Mouse (Mus musculus): ENCODE results near the gene Dlgap1. TPM values are rescaled to one million over a fixed set of nuclear protein-coding genes. Genes with fewer than 3 reads are reported as not detected.

The Dlgap1 gene
- polyA plus RNA-seq, 1 experiment from 2014 or later: 2.4 TPM

DNA sequence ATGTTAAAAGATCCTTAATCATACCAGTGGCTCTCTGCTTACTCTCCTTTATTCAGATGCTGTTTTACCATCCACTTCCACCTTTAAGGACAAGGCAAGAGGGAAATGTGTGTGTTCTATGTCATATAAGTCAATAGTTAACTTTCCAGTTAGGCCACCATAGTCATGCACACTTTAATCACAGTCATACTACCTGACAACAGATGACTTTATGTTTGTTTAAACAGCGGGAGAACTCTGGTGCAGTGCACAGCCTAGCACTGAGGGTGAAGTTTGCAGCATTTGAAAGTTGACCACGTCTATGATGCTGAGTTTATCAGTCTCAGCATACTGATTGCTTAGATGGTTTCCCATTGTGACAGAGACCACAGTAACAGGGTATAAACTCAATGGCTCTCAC is 433.0 kb downstream of the Dlgap1 start:
- ATAC-seq (ENCODE audit: low FRiP score) (no peak), DNase-seq (ENCODE audit: low spot score, missing footprints) (no peak)
- H3K27me3 ChIP-seq (ENCODE audit: control insufficient read depth, insufficient read depth, low read length): no peaks in the 10 kb centered on the region
- H3K4me1 ChIP-seq (ENCODE audit: control insufficient read depth, insufficient read depth, low read length): no peaks in the 10 kb centered on the region
- H3K36me3 ChIP-seq (ENCODE audit: control insufficient read depth, insufficient read depth, low read length): no peaks in the 10 kb centered on the region
- H3K4me2 ChIP-seq: no peak overlapping the region
- no peaks in the 10 kb centered on the region for H3K9me3 ChIP-seq (ENCODE audit: control insufficient read depth, low read length)
- H3K4me3 ChIP-seq (ENCODE audit: low read depth, low read length): no peak overlapping the region
- WGBS: 77% methylated on average over 2 of the region's 2 CpGs
- H3K27ac ChIP-seq (ENCODE audit: low read depth, low read length): no peak overlapping the region
- H3K9ac ChIP-seq (ENCODE audit: low read length): no peak overlapping the region

DNA sequence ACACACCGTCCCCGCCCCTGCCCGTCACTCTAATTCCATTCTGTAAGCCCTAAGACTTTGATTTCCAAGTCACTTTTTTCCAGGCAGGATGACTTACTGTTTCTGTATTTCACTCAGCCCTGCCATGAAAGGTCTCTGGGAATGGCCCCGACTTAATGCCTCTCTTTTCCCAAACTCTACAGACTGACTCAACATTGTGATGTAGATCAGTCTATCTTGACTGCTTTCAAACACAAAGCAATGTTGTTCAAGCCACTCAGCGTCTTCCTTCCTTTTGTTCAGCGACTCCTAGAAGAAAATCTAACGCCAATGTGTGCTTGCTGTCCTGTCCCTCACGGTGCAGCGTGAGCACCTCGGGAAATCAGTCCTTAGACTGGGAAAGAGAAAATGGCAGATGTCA is 434.9 kb downstream of the Dlgap1 start:
- ATAC-seq (ENCODE audit: low FRiP score) (peak; percentile 50; the same call in 1 of the 2 replicates), DNase-seq (ENCODE audit: low spot score, missing footprints) (no peak)
- Histone ChIP-seq H3K4me3 (ENCODE audit: low read depth, low read length) (no peak overlapping the region), H3K4me2 (no peak overlapping the region), H3K4me1 (ENCODE audit: control insufficient read depth, insufficient read depth, low read length) (no peaks in the 10 kb centered on the region), H3K9ac (ENCODE audit: low read length) (no peak overlapping the region), H3K9me3 (ENCODE audit: control insufficient read depth, low read length) (no peaks in the 10 kb centered on the region), H3K27ac (ENCODE audit: low read depth, low read length) (no peak overlapping the region), H3K27me3 (ENCODE audit: control insufficient read depth, insufficient read depth, low read length) (no peaks in the 10 kb centered on the region), H3K36me3 (ENCODE audit: control insufficient read depth, insufficient read depth, low read length) (no peaks in the 10 kb centered on the region)
- WGBS: 15% methylated on average over 10 of the region's 10 CpGs

DNA sequence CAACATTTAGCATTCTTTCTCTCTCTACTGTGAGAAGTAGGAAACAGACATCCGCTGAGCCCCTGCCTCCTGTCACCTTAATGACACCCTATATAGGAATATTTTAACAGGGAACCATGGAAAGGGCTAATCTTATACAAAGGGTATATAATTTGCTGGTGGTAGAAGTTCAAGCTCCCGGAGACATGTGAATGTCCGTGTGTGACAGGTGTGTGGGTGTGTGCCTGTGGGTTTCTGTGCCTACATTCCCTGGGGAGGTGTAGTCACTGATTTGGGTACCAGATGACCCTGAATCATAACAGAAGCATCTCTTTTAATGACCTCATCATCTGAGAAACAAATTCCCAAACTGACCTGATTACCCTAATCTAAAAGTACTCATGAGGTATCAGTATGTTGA is 445.3 kb downstream of the Dlgap1 start:
- no peak overlapping the region for H3K27ac ChIP-seq (ENCODE audit: low read depth, low read length)
- no peak for DNase-seq (ENCODE audit: low spot score, missing footprints)
- no peak for ATAC-seq (ENCODE audit: low FRiP score)
- no peaks in the 10 kb centered on the region for H3K9me3 ChIP-seq (ENCODE audit: control insufficient read depth, low read length)
- no peak overlapping the region for H3K4me3 ChIP-seq (ENCODE audit: low read depth, low read length)
- WGBS: 93% methylated on average over 3 of the region's 3 CpGs
- H3K27me3 ChIP-seq (ENCODE audit: control insufficient read depth, insufficient read depth, low read length): no peaks in the 10 kb centered on the region
- no peak overlapping the region for H3K4me2 ChIP-seq
- H3K9ac ChIP-seq (ENCODE audit: low read length): no peak overlapping the region
- H3K36me3 ChIP-seq (ENCODE audit: control insufficient read depth, insufficient read depth, low read length): no peaks in the 10 kb centered on the region
- H3K4me1 ChIP-seq (ENCODE audit: control insufficient read depth, insufficient read depth, low read length): no peaks in the 10 kb centered on the region

DNA sequence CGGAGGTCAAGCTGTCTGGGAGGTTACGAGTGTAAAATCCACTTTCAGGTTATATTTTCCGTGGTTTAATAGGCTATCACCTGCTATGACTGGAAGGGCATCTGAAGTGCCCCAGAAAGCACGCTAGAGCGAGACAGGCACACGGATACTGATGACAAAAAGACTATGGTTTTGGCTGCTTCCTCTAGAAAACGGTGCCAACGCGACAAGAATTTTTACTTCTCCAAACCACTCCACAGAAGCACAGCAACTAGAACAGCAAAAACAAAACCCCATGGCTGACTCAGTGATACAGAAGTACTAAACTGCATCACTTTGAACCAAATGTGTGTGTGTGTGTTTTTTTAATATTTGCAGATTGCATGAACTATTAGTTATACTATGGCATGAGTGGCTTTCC is 459.0 kb downstream of the Dlgap1 start:
- no peak for DNase-seq (ENCODE audit: low spot score, missing footprints)
- ATAC-seq (ENCODE audit: low FRiP score): no peak
- Histone ChIP-seq H3K27ac (ENCODE audit: low read depth, low read length) (no peak overlapping the region), H3K9me3 (ENCODE audit: control insufficient read depth, low read length) (no peaks in the 10 kb centered on the region), H3K9ac (ENCODE audit: low read length) (no peak overlapping the region), H3K4me3 (ENCODE audit: low read depth, low read length) (no peak overlapping the region), H3K4me2 (no peak overlapping the region), H3K4me1 (ENCODE audit: control insufficient read depth, insufficient read depth, low read length) (no peaks in the 10 kb centered on the region; the same call in 1 of the 2 replicates), H3K36me3 (ENCODE audit: control insufficient read depth, insufficient read depth, low read length) (no peaks in the 10 kb centered on the region), H3K27me3 (ENCODE audit: control insufficient read depth, insufficient read depth, low read length) (no peaks in the 10 kb centered on the region)
- 91% methylated on average over 9 of the region's 9 CpGs for WGBS

DNA sequence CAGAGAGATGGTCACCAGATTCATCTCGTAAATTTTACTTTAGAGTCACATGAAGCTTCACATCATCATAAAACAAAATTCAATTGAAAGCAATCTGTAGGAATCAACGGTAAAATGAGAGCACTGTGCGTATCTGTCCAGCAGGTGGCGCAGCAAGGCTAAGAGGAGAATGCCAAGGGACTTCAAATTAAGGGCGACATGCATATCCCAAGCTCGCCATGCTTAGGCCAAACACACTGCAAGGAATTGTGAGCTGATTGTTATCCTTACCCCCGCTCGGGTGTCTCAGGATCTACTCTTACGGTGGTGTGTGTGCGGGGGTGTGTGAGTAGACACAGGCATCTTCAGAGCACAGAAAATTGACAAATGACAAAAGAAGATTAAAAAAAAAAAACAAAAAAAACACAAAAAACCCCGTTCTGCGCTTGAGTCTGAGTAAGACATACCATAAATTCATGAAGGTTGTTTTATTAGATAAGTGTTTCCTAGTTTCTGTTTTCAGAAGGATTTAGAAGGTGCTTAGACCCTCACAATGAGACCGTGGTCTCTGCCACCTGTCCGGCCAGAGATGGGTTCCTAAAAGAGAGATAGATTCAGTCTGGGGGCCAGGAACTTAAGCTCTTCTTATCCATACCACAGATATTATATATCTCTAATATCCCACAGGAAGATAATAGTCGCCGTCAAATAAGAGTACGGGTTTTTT is 461.0 kb downstream of the Dlgap1 start:
- peak; percentile 88 for ATAC-seq (ENCODE audit: low FRiP score)
- H3K27ac ChIP-seq (ENCODE audit: low read depth, low read length): no peak overlapping the region
- DNase-seq (ENCODE audit: low spot score, missing footprints): peak; percentile 96
- no peaks in the 10 kb centered on the region for H3K36me3 ChIP-seq (ENCODE audit: control insufficient read depth, insufficient read depth, low read length)
- no peak overlapping the region for H3K9ac ChIP-seq (ENCODE audit: low read length)
- H3K4me1 ChIP-seq (ENCODE audit: control insufficient read depth, insufficient read depth, low read length): no peaks in the 10 kb centered on the region; the same call in 1 of the 2 replicates
- WGBS: 16% methylated on average over 17 of the region's 17 CpGs
- H3K4me2 ChIP-seq: peak overlapping the region; percentile 8; the same call in 1 of the 2 replicates
- no peaks in the 10 kb centered on the region for H3K27me3 ChIP-seq (ENCODE audit: control insufficient read depth, insufficient read depth, low read length)
- H3K9me3 ChIP-seq (ENCODE audit: control insufficient read depth, low read length): no peaks in the 10 kb centered on the region
- H3K4me3 ChIP-seq (ENCODE audit: low read depth, low read length): no peak overlapping the region

DNA sequence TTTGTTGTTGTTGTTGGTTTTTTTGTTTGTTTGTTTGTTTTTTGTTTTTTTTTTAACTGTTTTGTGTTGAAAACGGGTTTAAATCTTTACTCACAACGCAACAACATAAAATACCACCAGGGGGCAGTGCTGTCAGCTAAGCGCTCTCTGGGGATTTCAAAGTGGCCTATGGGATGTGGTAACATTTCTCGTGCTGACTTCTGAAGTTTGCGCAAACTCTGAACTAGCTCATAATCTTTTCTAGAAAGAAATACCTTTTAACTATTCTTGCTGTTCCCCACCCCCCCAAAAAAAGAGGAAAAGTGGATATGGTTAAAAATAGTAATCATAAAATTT is 461.5 kb downstream of the Dlgap1 start:
- no peak overlapping the region for H3K9ac ChIP-seq (ENCODE audit: low read length)
- H3K9me3 ChIP-seq (ENCODE audit: control insufficient read depth, low read length): no peaks in the 10 kb centered on the region
- 21% methylated on average over 5 of the region's 5 CpGs for WGBS
- no peak overlapping the region for H3K27ac ChIP-seq (ENCODE audit: low read depth, low read length)
- DNase-seq (ENCODE audit: low spot score, missing footprints) (peak; percentile 95), ATAC-seq (ENCODE audit: low FRiP score) (peak; percentile 41; the same call in 1 of the 2 replicates)
- H3K4me3 ChIP-seq (ENCODE audit: low read depth, low read length): no peak overlapping the region
- no peaks in the 10 kb centered on the region; the same call in 1 of the 2 replicates for H3K4me1 ChIP-seq (ENCODE audit: control insufficient read depth, insufficient read depth, low read length)
- H3K36me3 ChIP-seq (ENCODE audit: control insufficient read depth, insufficient read depth, low read length): no peaks in the 10 kb centered on the region
- H3K27me3 ChIP-seq (ENCODE audit: control insufficient read depth, insufficient read depth, low read length): no peaks in the 10 kb centered on the region
- no peak overlapping the region for H3K4me2 ChIP-seq

DNA sequence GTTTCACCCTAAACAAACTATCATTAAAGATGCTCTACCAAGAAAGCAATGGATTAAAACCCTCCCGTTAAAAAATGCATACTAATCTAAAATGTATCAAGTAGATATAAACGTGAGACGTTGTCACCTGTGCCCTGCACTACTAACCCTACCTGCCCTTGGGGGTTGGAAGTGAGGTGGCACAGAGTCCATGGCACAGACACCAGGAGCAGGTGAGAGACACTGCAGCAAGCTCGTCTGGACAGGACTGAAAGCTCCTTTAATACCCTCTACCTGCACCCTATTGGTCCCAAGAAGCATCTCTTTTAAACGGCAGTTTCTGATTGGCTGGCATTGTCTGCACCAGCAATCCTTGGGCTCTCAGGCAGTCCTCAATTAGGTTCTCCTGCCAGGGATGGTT is 464.0 kb downstream of the Dlgap1 start:
- no peak overlapping the region for H3K4me2 ChIP-seq
- no peaks in the 10 kb centered on the region for H3K27me3 ChIP-seq (ENCODE audit: control insufficient read depth, insufficient read depth, low read length)
- no peak overlapping the region for H3K27ac ChIP-seq (ENCODE audit: low read depth, low read length)
- no peak overlapping the region for H3K9ac ChIP-seq (ENCODE audit: low read length)
- DNase-seq (ENCODE audit: low spot score, missing footprints) (peak; percentile 82), ATAC-seq (ENCODE audit: low FRiP score) (0 out of 2 replicates have a peak, but pooled peaks have one; percentile 39)
- WGBS: 75% methylated on average over 5 of the region's 5 CpGs
- H3K4me3 ChIP-seq (ENCODE audit: low read depth, low read length): no peak overlapping the region
- no peaks in the 10 kb centered on the region; the same call in 1 of the 2 replicates for H3K4me1 ChIP-seq (ENCODE audit: control insufficient read depth, insufficient read depth, low read length)
- no peaks in the 10 kb centered on the region for H3K9me3 ChIP-seq (ENCODE audit: control insufficient read depth, low read length)
- no peaks in the 10 kb centered on the region for H3K36me3 ChIP-seq (ENCODE audit: control insufficient read depth, insufficient read depth, low read length)

DNA sequence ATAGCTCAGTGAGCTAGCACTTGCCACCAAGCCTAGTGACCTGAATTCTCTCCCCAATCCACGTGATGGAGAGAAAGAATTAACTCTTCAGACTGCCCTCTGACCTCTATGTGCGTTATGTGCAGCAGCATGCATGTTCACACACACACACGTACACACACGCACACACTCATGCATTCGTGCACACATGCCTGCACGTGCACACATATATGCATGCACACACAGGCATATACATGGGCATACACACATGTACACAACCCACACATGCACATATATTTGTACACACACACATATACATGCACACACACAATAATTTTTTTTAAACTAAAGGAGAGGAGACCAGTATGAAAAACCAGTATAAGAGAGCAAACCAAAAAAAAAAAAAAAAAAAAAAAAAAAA is 465.7 kb downstream of the Dlgap1 start:
- Histone ChIP-seq H3K4me3 (ENCODE audit: low read depth, low read length) (no peak overlapping the region), H3K9me3 (ENCODE audit: control insufficient read depth, low read length) (no peaks in the 10 kb centered on the region), H3K4me1 (ENCODE audit: control insufficient read depth, insufficient read depth, low read length) (no peaks in the 10 kb centered on the region; the same call in 1 of the 2 replicates), H3K27ac (ENCODE audit: low read depth, low read length) (no peak overlapping the region), H3K9ac (ENCODE audit: low read length) (no peak overlapping the region), H3K4me2 (no peak overlapping the region), H3K27me3 (ENCODE audit: control insufficient read depth, insufficient read depth, low read length) (no peaks in the 10 kb centered on the region), H3K36me3 (ENCODE audit: control insufficient read depth, insufficient read depth, low read length) (no peaks in the 10 kb centered on the region)
- ATAC-seq (ENCODE audit: low FRiP score) (no peak), DNase-seq (ENCODE audit: low spot score, missing footprints) (no peak)
- whole genome bisulfite sequencing: 89% methylated on average over 6 of the region's 6 CpGs

DNA sequence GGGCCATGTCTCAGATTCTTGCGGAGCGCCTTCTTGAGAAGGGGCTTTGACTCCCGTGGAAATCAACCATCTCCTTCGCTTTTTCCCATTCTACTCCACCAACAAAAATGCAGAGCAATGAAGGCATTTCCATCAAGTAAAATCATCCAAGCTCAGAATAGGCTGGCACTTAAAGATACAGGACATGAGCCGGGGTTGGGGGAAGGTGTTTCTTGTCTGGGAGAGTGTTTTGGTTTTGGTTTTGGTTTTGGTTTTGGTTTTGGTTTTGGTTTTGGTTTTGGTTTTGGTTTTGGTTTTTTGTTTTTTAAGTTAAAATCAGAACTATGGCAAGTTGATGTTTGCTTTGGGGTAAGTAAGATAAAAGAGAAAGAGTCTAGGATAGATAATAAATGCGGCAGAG is 466.7 kb downstream of the Dlgap1 start:
- Histone ChIP-seq H3K27ac (ENCODE audit: low read depth, low read length) (no peak overlapping the region), H3K9me3 (ENCODE audit: control insufficient read depth, low read length) (no peaks in the 10 kb centered on the region), H3K4me1 (ENCODE audit: control insufficient read depth, insufficient read depth, low read length) (no peaks in the 10 kb centered on the region; the same call in 1 of the 2 replicates), H3K4me2 (no peak overlapping the region), H3K9ac (ENCODE audit: low read length) (no peak overlapping the region), H3K27me3 (ENCODE audit: control insufficient read depth, insufficient read depth, low read length) (no peaks in the 10 kb centered on the region), H3K36me3 (ENCODE audit: control insufficient read depth, insufficient read depth, low read length) (no peaks in the 10 kb centered on the region), H3K4me3 (ENCODE audit: low read depth, low read length) (no peak overlapping the region)
- ATAC-seq (ENCODE audit: low FRiP score) (no peak), DNase-seq (ENCODE audit: low spot score, missing footprints) (no peak)
- WGBS: 86% methylated on average over 6 of the region's 6 CpGs
